Comparison of ENCODE assay signal across 19 mouse cellular contexts in genomic region chr12:82364186-82364585, GRCm38 (mm10).
DNase-seq lines count a peak whose midpoint lies in the region; ATAC-seq and TF ChIP-seq lines count a peak whose summit lies in the region.
"Had no signal": no experiment of that assay in that cellular context is flagged by ENCODE, and none has a peak within 500 bp of the region (broad histone marks: within the 10 kb centered on the region; RNA-seq: fewer than 3 reads in every experiment).

No protein-coding gene starts in this region.

- H3K27ac ChIP-seq in intestine, embryonic 15.5 days = no peak overlapping the region
- no peak overlapping the region for H3K27ac ChIP-seq in intestine, postnatal 0 days (ENCODE audit: low read depth, low read length)
- H3K27ac ChIP-seq in stomach, embryonic 16.5 days (ENCODE audit: low read length) = no peak overlapping the region
- H3K27ac ChIP-seq in stomach, postnatal 0 days (replicated peaks) = no peak overlapping the region
- H3K27ac ChIP-seq: embryonic facial prominence, embryonic 10.5 days; embryonic facial prominence, embryonic 12.5 days; forebrain, embryonic 13.5 days; forebrain, embryonic 15.5 days had no signal

- no peaks in the 10 kb centered on the region for H3K36me3 ChIP-seq in intestine, embryonic 15.5 days
- H3K36me3 ChIP-seq in intestine, postnatal 0 days (ENCODE audit: control insufficient read depth, insufficient read depth) = peaks cover 9% of the 10 kb centered on the region; the same call in 1 of the 2 replicates
- no peaks in the 10 kb centered on the region for H3K36me3 ChIP-seq in stomach, embryonic 16.5 days (ENCODE audit: control insufficient read depth, insufficient read depth, low read length)
- no peaks in the 10 kb centered on the region for H3K36me3 ChIP-seq in stomach, postnatal 0 days (ENCODE audit: control insufficient read depth, insufficient read depth, low read length)
- H3K36me3 ChIP-seq: forebrain, embryonic 15.5 days had no signal

- DNase-seq in stomach, postnatal 0 days (ENCODE audit: low spot score) = no peak
- no peak for DNase-seq in embryo, embryonic 10 days (ENCODE audit: low spot score)
- DNase-seq: adrenal gland, adult 2 months; adrenal gland, postnatal 10 days; adrenal gland, postnatal 25 days; cerebellum, adult 11 months; cerebellum, adult 18-20 months; cerebellum, adult 8-10 months; cerebellum, adult 9-11 months; cerebellum, postnatal 14 days; cerebellum, postnatal 36 days; forebrain, postnatal 0 days had no signal

- 72% methylated on average over 7 of the region's 7 CpGs for WGBS in intestine, embryonic 15.5 days
- WGBS in intestine, postnatal 0 days = 49% methylated on average over 7 of the region's 7 CpGs
- 72% methylated on average over 7 of the region's 7 CpGs for WGBS in stomach, embryonic 16.5 days
- WGBS in stomach, postnatal 0 days = 66% methylated on average over 7 of the region's 7 CpGs

- no peak for TF ChIP-seq EP300 in stomach, postnatal 0 days (optimal IDR thresholded peaks at IDR 0.05)

- no peak overlapping the region for H3K9ac ChIP-seq in intestine, embryonic 15.5 days
- no peak overlapping the region for H3K9ac ChIP-seq in intestine, postnatal 0 days (ENCODE audit: low read depth, low read length)
- no peak overlapping the region for H3K9ac ChIP-seq in stomach, embryonic 16.5 days (ENCODE audit: low read length)
- H3K9ac ChIP-seq in stomach, postnatal 0 days (ENCODE audit: low read length) = no peak overlapping the region
- H3K9ac ChIP-seq: embryonic facial prominence, embryonic 12.5 days; forebrain, embryonic 13.5 days; forebrain, embryonic 15.5 days; forebrain, postnatal 0 days had no signal

- H3K4me2 ChIP-seq in intestine, embryonic 15.5 days (replicated peaks) = no peak overlapping the region
- no peak overlapping the region for H3K4me2 ChIP-seq in intestine, postnatal 0 days (replicated peaks; ENCODE audit: low read depth)
- no peak overlapping the region for H3K4me2 ChIP-seq in stomach, embryonic 16.5 days (ENCODE audit: low read depth, low read length)
- no peak overlapping the region for H3K4me2 ChIP-seq in stomach, postnatal 0 days (replicated peaks; ENCODE audit: low read depth)
- H3K4me2 ChIP-seq: embryonic facial prominence, embryonic 12.5 days; forebrain, embryonic 13.5 days; forebrain, embryonic 15.5 days had no signal

- H3K27me3 ChIP-seq in intestine, embryonic 15.5 days (replicated peaks) = no peaks in the 10 kb centered on the region
- H3K27me3 ChIP-seq in intestine, postnatal 0 days (replicated peaks; ENCODE audit: control insufficient read depth, insufficient read depth, low read length) = no peaks in the 10 kb centered on the region
- no peaks in the 10 kb centered on the region for H3K27me3 ChIP-seq in stomach, embryonic 16.5 days (ENCODE audit: control insufficient read depth, insufficient read depth, low read length)
- H3K27me3 ChIP-seq in stomach, postnatal 0 days (ENCODE audit: control insufficient read depth, insufficient read depth, low read length) = no peaks in the 10 kb centered on the region
- H3K27me3 ChIP-seq: embryonic facial prominence, embryonic 12.5 days; forebrain, embryonic 13.5 days; forebrain, embryonic 15.5 days had no signal

- H3K4me3 ChIP-seq in intestine, embryonic 15.5 days (replicated peaks) = no peak overlapping the region
- no peak overlapping the region for H3K4me3 ChIP-seq in intestine, postnatal 0 days (ENCODE audit: low read depth, low read length)
- H3K4me3 ChIP-seq in stomach, embryonic 16.5 days (replicated peaks; ENCODE audit: low read length) = no peak overlapping the region
- H3K4me3 ChIP-seq in stomach, postnatal 0 days (ENCODE audit: low read depth, low read length) = no peak overlapping the region
- H3K4me3 ChIP-seq: embryonic facial prominence, embryonic 10.5 days; embryonic facial prominence, embryonic 12.5 days; forebrain, embryonic 13.5 days; forebrain, embryonic 15.5 days had no signal

- no peaks in the 10 kb centered on the region for H3K4me1 ChIP-seq in intestine, embryonic 15.5 days (replicated peaks)
- H3K4me1 ChIP-seq in intestine, postnatal 0 days (replicated peaks; ENCODE audit: control insufficient read depth, insufficient read depth, low read length) = peaks cover 9% of the 10 kb centered on the region; the same call in 1 of the 2 replicates
- H3K4me1 ChIP-seq in stomach, embryonic 16.5 days (ENCODE audit: control insufficient read depth, insufficient read depth, low read length) = peaks cover 2% of the 10 kb centered on the region; the same call in 1 of the 2 replicates
- H3K4me1 ChIP-seq in stomach, postnatal 0 days (replicated peaks; ENCODE audit: control insufficient read depth, insufficient read depth) = no peaks in the 10 kb centered on the region
- H3K4me1 ChIP-seq: embryonic facial prominence, embryonic 12.5 days had no signal

- ATAC-seq in intestine, embryonic 15.5 days = peak; percentile 27; the same call in 1 of the 2 replicates
- no peak for ATAC-seq in intestine, postnatal 0 days
- peak; percentile 71; the same call in 1 of the 2 replicates for ATAC-seq in stomach, embryonic 16.5 days (ENCODE audit: insufficient read depth, low FRiP score)
- ATAC-seq in stomach, postnatal 0 days (ENCODE audit: low FRiP score, low TSS enrichment) = no peak
- ATAC-seq: forebrain, embryonic 13.5 days; forebrain, embryonic 15.5 days; forebrain, postnatal 0 days had no signal

- no peak for TF ChIP-seq CTCF in intestine, postnatal 0 days (IDR thresholded peaks at IDR 0.05; ENCODE audit: low read depth)
- TF ChIP-seq CTCF in stomach, postnatal 0 days (IDR thresholded peaks at IDR 0.05; ENCODE audit: low read depth) = no peak

- no peaks in the 10 kb centered on the region for H3K9me3 ChIP-seq in intestine, embryonic 15.5 days
- H3K9me3 ChIP-seq in intestine, postnatal 0 days (ENCODE audit: control insufficient read depth) = no peaks in the 10 kb centered on the region
- H3K9me3 ChIP-seq in stomach, embryonic 16.5 days (replicated peaks; ENCODE audit: control insufficient read depth, low read length) = no peaks in the 10 kb centered on the region
- no peaks in the 10 kb centered on the region for H3K9me3 ChIP-seq in stomach, postnatal 0 days (ENCODE audit: control insufficient read depth, low read length)
- H3K9me3 ChIP-seq: embryonic facial prominence, embryonic 10.5 days; embryonic facial prominence, embryonic 12.5 days; forebrain, embryonic 13.5 days; forebrain, embryonic 15.5 days had no signal

Comparison
In these comparisons a context has a peak if more than half of its experiments do, and no peak if none do; other contexts are left out.
1. ATAC-seq: peak in intestine, embryonic 15.5 days (single experiment) and stomach, embryonic 16.5 days (single experiment); none in intestine, postnatal 0 days (single experiment) and stomach, postnatal 0 days (single experiment).